Mouse (Mus musculus) limb, embryonic 13.5 days (tissue): Measurements from ENCODE around the gene Noxa1. TPM values are rescaled to one million over a fixed set of nuclear protein-coding genes. Genes with fewer than 3 reads are reported as not detected.

Experiments
- ATAC-seq: fragments of 200-750 bp; cut with Nextera tagmentation; 2 replicates; pipeline ENCODE4 v1.8.0; 2017; ENCODE audit warnings: low read depth, moderate number of reproducible peaks, moderate TSS enrichment; ENCODE audit not compliant: low FRiP score
- H3K27ac ChIP-seq: fragments of 300-500 bp; sonication (generic); 2 replicates; pipeline ENCODE4 v1.5.1; 2015; ENCODE audit warnings: inconsistent platforms, mild to moderate bottlenecking, moderate library complexity
- H3K27me3 ChIP-seq: fragments of 300-500 bp; sonication (generic); 2 replicates; pipeline ENCODE4 v1.6.1; 2015; ENCODE audit warnings: mild to moderate bottlenecking, inconsistent platforms
- H3K36me3 ChIP-seq: fragments of 300-500 bp; sonication (generic); 2 replicates; pipeline ENCODE4 v1.6.1; 2015; ENCODE audit warnings: inconsistent platforms, mild to moderate bottlenecking, moderate library complexity
- H3K4me1 ChIP-seq: fragments of 300-500 bp; sonication (generic); 2 replicates; pipeline ENCODE4 v1.6.1; 2015; ENCODE audit warnings: inconsistent platforms
- H3K4me2 ChIP-seq: fragments of 300-500 bp; sonication (generic); replicated peaks from 2 replicates; pipeline ENCODE4 v1.6.1; 2015; ENCODE audit warnings: inconsistent platforms, mild to moderate bottlenecking, moderate library complexity
- H3K4me3 ChIP-seq: fragments of 300-500 bp; sonication (generic); 2 replicates; pipeline ENCODE4 v1.5.1; 2015; ENCODE audit warnings: moderate library complexity, mild to moderate bottlenecking, inconsistent platforms
- H3K9ac ChIP-seq: fragments of 300-500 bp; sonication (generic); 2 replicates; pipeline ENCODE4 v1.6.1; 2015; ENCODE audit warnings: mild to moderate bottlenecking, inconsistent platforms
- H3K9me3 ChIP-seq: fragments of 300-500 bp; sonication (generic); 2 replicates; pipeline ENCODE4 v1.6.1; 2016; ENCODE audit warnings: inconsistent platforms
- WGBS: fragments of 180-500 bp; shearing (Covaris S2); methylation state at CpG from one replicate; pipeline ENCODE4 v1.1.7; 2015; 5-methylcytosine and 5-hydroxymethylcytosine counted together
- microRNA-seq: library from miRNA; unstranded; fragments of <30 nt; microRNA quantifications from one replicate; pipeline ENCODE4, GENCODE M21; 2016
- polyA plus RNA-seq: library from polyadenylated mRNA; unstranded; fragments of >200 nt; fragmentation: Nextera tagmentation; extraction: Ambion mirVana; gene quantifications from 2 replicates; pipeline ENCODE4 v1.2.1, GENCODE M21; 2015

Noxa1 gene
- polyA plus RNA-seq, 1 experiment from 2014 or later = 0.11 TPM

DNA sequence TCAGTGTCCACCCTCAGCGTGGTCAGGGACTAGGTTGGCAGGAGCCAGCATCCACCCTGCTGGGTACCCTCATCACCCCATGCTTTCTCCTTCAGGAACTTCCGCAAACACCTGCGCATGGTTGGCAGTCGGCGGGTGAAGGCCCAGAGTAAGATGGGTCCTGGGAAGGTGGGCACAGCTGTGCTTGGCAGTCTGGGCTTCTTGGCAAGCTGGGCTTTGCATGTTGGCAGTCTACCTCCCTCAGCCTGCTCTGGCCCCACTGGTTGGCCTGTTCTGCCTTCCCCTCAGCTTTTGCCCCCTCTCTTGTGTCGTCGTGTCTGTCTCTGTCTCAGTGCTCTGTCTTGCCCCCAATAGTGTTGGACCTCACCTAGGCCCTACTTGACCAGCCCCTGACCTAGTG lies 36.0 kb downstream of the Noxa1 start:
- no peak overlapping the region for H3K4me2 ChIP-seq

DNA sequence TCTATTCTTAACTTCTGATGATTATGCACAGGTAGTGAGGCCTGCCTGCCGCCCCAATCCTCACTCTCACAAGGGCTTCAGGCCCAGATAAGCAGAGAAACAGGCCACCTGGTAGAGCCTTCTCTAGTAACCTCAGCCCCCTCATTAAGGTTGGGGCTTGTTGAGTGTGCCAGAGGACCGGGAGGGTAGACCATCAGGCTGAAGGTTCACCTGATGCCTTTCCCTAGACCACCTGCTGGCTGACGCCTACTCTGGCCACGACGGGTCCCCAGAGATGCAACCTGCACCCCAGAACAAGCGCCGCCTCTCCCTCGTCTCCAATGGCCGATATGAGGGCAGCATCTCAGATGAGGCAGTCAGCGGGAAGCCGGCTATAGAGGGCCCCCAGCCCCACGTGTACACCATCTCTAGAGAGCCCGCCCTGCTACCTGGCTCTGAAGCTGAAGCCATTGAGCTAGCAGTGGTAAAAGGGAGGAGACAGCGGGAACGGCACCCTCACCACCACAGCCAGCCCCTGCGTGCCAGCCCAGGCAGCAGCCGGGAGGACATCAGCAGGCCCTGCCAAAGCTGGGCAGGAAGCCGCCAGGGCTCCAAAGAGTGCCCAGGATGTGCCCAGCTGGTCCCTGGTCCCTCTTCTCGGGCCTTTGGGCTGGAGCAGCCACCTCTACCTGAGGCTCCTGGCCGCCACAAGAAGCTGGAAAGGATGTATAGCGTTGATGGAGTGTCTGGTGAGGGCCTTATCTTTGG lies 39.4 kb downstream of the Noxa1 start:
- WGBS = 91% methylated on average over 21 of the region's 21 CpGs
- no peak for ATAC-seq
- Histone ChIP-seq H3K9me3 (no peaks in the 10 kb centered on the region), H3K27me3 (no peaks in the 10 kb centered on the region), H3K36me3 (peaks cover 48% of the 10 kb centered on the region), H3K4me1 (peaks cover 11% of the 10 kb centered on the region), H3K9ac (peak overlapping the region; percentile 84), H3K4me2 (peak overlapping the region; percentile 79), H3K27ac (no peak overlapping the region), H3K4me3 (peak overlapping the region; percentile 78)

More for the DNA sequence above, 36.0 kb downstream of the Noxa1 start:
- Histone ChIP-seq H3K4me1 (peaks cover 11% of the 10 kb centered on the region), H3K9me3 (no peaks in the 10 kb centered on the region), H3K9ac (no peak overlapping the region), H3K27ac (no peak overlapping the region), H3K27me3 (no peaks in the 10 kb centered on the region), H3K4me3 (no peak overlapping the region), H3K36me3 (peaks cover 69% of the 10 kb centered on the region)
- ATAC-seq = no peak
- WGBS = 90% methylated on average over 7 of the region's 7 CpGs

DNA sequence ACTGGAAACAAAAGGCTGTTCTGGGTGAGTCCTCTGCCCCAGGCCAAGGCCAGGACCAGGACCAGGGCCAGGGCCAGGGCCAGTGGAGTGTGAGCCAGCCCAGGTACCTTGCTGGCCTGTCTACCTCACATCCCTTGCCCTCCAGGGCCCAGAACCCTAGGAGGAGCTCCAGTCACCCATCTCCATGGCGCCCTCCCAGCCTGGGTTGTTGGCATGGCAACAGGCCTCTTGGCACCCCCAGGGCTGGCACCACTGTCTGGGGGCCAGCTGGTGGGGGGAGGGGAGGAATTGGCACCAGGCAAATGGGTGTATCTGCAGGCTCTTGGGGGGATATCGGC lies 39.9 kb downstream of the Noxa1 start:
- Histone ChIP-seq H3K4me1 (peaks cover 11% of the 10 kb centered on the region), H3K9me3 (no peaks in the 10 kb centered on the region), H3K4me2 (peak overlapping the region; percentile 79), H3K9ac (peak overlapping the region; percentile 84), H3K27me3 (no peaks in the 10 kb centered on the region), H3K4me3 (peak overlapping the region; percentile 78), H3K27ac (no peak overlapping the region), H3K36me3 (peaks cover 43% of the 10 kb centered on the region)
- peak; percentile 26; the same call in 1 of the 2 replicates for ATAC-seq
- WGBS = 72% methylated on average over 2 of the region's 2 CpGs

DNA sequence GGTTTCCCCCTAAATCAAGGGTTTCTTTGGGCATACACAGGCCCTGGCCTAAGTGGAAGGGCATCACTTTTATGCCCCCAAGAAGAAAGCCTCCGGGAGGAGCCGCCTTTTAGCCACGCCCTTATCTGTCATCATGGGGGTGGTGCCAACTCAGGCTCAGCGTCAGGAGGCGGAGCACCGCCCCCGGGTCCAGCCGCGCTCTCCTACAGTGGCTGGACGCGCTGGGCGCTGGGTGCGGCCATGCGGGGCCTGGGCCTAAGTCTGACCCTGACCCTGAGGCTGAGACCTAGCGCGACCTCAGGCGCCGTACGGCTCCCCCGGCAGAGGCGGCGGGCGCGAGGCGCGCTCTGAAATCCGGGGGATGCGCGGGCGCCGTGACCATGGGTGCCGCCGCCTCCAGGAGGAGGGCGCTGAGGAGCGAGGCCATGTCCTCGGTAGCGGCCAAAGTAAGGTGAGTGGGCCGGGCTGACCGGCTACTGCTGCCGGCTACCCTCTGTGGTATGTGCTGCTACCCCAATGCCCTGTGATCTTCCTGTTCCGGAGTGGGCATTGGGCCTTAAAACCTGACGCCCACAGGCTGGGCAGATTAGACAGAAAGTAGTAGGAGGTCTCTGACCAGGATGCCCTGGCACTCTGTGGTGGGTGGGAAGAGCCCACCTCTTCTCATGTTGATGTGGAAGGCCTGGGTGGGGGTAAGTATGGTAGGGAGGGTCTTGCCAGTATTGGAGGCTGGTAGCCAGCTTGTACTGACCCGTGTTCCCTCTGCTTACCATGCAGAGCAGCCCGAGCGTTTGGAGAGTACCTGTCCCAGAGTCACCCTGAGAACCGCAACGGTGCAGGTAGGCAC lies 40.5 kb downstream of the Noxa1 start, which contains the start of gene Nsmf:
Nsmf (plus strand) TSS at position 135 of the 847 bp plus-strand sequence.
- peak; percentile 88 for ATAC-seq
- H3K27ac ChIP-seq = no peak within 1 kb of the TSS
- no peaks in the 10 kb centered on the region for H3K9me3 ChIP-seq
- 6% methylated on average over 47 of the region's 47 CpGs for WGBS
- peak within 1 kb of the TSS; percentile 78 for H3K4me3 ChIP-seq
- H3K4me1 ChIP-seq = peaks cover 11% of the 10 kb centered on the region
- peak within 1 kb of the TSS; percentile 84 for H3K9ac ChIP-seq
- no peaks in the 10 kb centered on the region for H3K27me3 ChIP-seq
- peaks cover 37% of the 10 kb centered on the region for H3K36me3 ChIP-seq
- peak within 1 kb of the TSS; percentile 79 for H3K4me2 ChIP-seq

DNA sequence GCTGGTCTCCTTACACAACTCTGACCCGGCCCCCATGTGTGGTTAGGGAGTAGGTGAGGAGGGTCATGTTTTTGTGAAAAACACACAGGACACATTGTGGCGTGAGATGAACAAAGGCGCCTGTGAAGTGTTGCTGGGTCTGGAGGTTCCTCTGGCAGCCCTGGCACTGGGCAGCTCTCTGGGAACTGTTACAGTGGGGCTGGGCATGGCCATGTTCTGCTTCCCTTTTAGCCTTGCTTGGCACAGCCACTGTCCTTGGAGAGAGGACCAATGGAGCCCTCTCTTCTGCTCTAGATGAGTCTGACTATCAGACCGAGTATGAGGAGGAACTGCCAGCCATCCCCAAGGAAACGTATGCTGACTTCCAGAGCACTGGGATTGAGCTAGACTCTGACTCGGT lies 41.8 kb downstream of the Noxa1 start:
- ATAC-seq = no peak
- Histone ChIP-seq H3K4me1 (peaks cover 11% of the 10 kb centered on the region), H3K9ac (no peak overlapping the region), H3K4me3 (no peak overlapping the region), H3K36me3 (peaks cover 24% of the 10 kb centered on the region), H3K27me3 (no peaks in the 10 kb centered on the region), H3K27ac (no peak overlapping the region), H3K4me2 (no peak overlapping the region), H3K9me3 (no peaks in the 10 kb centered on the region)
- WGBS = 93% methylated on average over 6 of the region's 6 CpGs

DNA sequence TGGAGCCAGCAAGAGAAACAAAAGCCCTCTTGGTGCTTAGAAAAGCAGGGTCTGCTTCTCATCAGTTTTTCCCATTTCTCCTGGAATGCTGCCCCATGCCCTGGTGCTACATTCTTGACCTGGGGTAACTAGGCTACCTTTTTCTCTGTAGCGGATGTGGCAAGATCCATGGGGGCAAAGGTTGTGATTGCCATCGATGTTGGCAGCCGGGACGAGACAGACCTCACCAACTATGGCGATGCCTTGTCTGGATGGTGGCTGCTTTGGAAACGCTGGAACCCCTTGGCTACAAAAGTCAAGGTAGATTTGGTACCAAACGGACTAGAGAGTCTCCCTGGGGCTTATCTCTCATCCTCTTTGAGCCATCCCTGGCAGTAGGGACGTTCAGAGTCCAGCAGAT lies 43.5 kb downstream of the Noxa1 start:
- 88% methylated on average over 8 of the region's 8 CpGs for WGBS
- H3K27me3 ChIP-seq = no peaks in the 10 kb centered on the region
- H3K27ac ChIP-seq = no peak overlapping the region
- H3K4me3 ChIP-seq = no peak overlapping the region
- peaks cover 13% of the 10 kb centered on the region for H3K36me3 ChIP-seq
- no peak overlapping the region for H3K9ac ChIP-seq
- ATAC-seq = no peak
- no peaks in the 10 kb centered on the region for H3K9me3 ChIP-seq
- H3K4me1 ChIP-seq = peaks cover 11% of the 10 kb centered on the region
- no peak overlapping the region for H3K4me2 ChIP-seq

DNA sequence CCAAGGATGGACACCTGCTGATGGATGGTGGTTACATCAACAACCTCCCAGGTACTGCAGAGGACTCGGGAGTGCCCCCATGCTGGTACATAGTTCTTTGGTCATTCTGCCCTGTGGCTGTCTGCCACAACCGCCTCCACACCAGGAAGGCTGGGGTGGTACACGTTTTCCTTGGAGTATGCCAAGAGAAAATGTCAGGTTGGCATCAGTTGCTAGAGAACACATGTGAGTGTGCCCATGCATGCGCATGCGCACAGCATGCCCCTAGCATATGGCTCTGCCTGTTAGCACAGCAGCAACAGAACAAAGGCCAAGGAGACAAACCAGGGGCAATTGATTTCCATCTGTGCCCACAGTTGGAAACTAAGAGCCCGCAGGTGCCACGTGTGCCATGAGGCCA lies 44.0 kb downstream of the Noxa1 start:
- Histone ChIP-seq H3K9ac (no peak overlapping the region), H3K27ac (no peak overlapping the region), H3K4me2 (no peak overlapping the region), H3K4me3 (no peak overlapping the region), H3K36me3 (peaks cover 8% of the 10 kb centered on the region; the same call in 1 of the 2 replicates), H3K4me1 (peaks cover 11% of the 10 kb centered on the region), H3K9me3 (no peaks in the 10 kb centered on the region), H3K27me3 (no peaks in the 10 kb centered on the region)
- no peak for ATAC-seq
- 92% methylated on average over 7 of the region's 7 CpGs for WGBS

DNA sequence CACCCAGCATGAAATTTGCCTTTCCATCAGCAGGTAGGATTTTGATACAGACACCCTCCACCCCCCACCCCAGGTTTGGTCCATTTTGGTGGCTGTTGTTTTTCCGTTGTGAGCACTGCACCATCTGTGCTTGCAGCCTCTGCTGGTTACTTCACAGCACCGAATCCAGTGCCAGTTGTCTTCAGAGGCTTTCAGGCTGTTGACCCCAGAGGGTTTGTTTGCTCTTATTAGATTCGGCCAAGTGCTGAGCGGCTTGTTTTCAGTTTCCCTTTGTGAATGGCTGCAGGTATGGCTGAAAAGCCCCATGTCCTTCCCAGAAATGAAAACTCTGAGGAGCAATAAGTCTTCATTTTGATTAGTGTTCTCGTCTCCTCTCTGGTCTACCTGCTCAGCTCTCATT lies 54.9 kb downstream of the Noxa1 start:
- H3K27me3 ChIP-seq = no peaks in the 10 kb centered on the region
- no peak overlapping the region for H3K4me3 ChIP-seq
- no peaks in the 10 kb centered on the region for H3K36me3 ChIP-seq
- H3K9me3 ChIP-seq = no peaks in the 10 kb centered on the region
- no peak overlapping the region for H3K27ac ChIP-seq
- ATAC-seq = no peak
- WGBS = 85% methylated on average over 5 of the region's 5 CpGs
- H3K9ac ChIP-seq = no peak overlapping the region
- no peaks in the 10 kb centered on the region for H3K4me1 ChIP-seq
- no peak overlapping the region for H3K4me2 ChIP-seq

Small RNA genes lying within 50 kb of the gene (microRNA-seq; reads per million reads assigned to microRNA genes)
- gene Gm24328 (not detected), gene Mir7664 (not detected)

Other genes starting within 250 kb of the Noxa1 start
- 119 and 122 TPM in 2 replicates for gene Ehmt1, start 175.5 kb downstream of the Noxa1 start, polyA plus RNA-seq
- 28.0 and 28.9 TPM in 2 replicates for gene Arrdc1, start 159.9 kb downstream of the Noxa1 start, polyA plus RNA-seq
- 17.6 and 19.8 TPM in 2 replicates for gene Zmynd19, start 145.4 kb downstream of the Noxa1 start, polyA plus RNA-seq
- 34.4 and 36.3 TPM in 2 replicates for gene Dph7, start 132.7 kb downstream of the Noxa1 start, polyA plus RNA-seq
- gene Mrpl41, start 120.1 kb downstream of the Noxa1 start, polyA plus RNA-seq = 132 and 139 TPM in 2 replicates
- 7.4 and 7.5 TPM in 2 replicates for gene Pnpla7, start 119.1 kb downstream of the Noxa1 start, polyA plus RNA-seq
- gene Nsmf, start 40.8 kb downstream of the Noxa1 start, polyA plus RNA-seq = 75.9 and 82.9 TPM in 2 replicates
- not detected in 2 replicates for gene Entpd8, start 14.8 kb downstream of the Noxa1 start, polyA plus RNA-seq
- gene Nrarp, start 85.6 kb upstream of the Noxa1 start, polyA plus RNA-seq = 12.6 and 15.3 TPM in 2 replicates
- 4.1 and 4.8 TPM in 2 replicates for gene Tor4a, start 101.7 kb upstream of the Noxa1 start, polyA plus RNA-seq
- 122 and 124 TPM in 2 replicates for gene Nelfb, start 116.3 kb upstream of the Noxa1 start, polyA plus RNA-seq
- gene Stpg3, start 119.5 kb upstream of the Noxa1 start, polyA plus RNA-seq = 0.11 TPM in 1 of 2 replicates, not detected in the other
- gene Fam166a, start 123.6 kb upstream of the Noxa1 start, polyA plus RNA-seq = not detected in 2 replicates
- 423 and 425 TPM in 2 replicates for gene Tubb4b, start 129.6 kb upstream of the Noxa1 start, polyA plus RNA-seq
- not detected in 2 replicates for gene Slc34a3, start 139.2 kb upstream of the Noxa1 start, polyA plus RNA-seq
- gene Rnf224, start 141.6 kb upstream of the Noxa1 start, polyA plus RNA-seq = not detected in 2 replicates
- 8.6 and 9.2 TPM in 2 replicates for gene Rnf208, start 147.1 kb upstream of the Noxa1 start, polyA plus RNA-seq
- gene Cysrt1, start 147.3 kb upstream of the Noxa1 start, polyA plus RNA-seq = not detected in 2 replicates
- 4.4 and 6.0 TPM in 2 replicates for gene AL732309.1, start 151.7 kb upstream of the Noxa1 start, polyA plus RNA-seq
- gene Tmem203, start 160.3 kb upstream of the Noxa1 start, polyA plus RNA-seq = 23.6 and 24.2 TPM in 2 replicates
- gene Tprn, start 167.5 kb upstream of the Noxa1 start, polyA plus RNA-seq = 7.2 and 8.2 TPM in 2 replicates
- gene Ssna1, start 177.3 kb upstream of the Noxa1 start, polyA plus RNA-seq = 231 and 234 TPM in 2 replicates
- 150 and 154 TPM in 2 replicates for gene Anapc2, start 177.3 kb upstream of the Noxa1 start, polyA plus RNA-seq
- not detected in 2 replicates for gene Tmem210, start 193.0 kb upstream of the Noxa1 start, polyA plus RNA-seq
- not detected in 2 replicates for gene Lrrc26, start 194.8 kb upstream of the Noxa1 start, polyA plus RNA-seq
- gene Grin1, start 224.0 kb upstream of the Noxa1 start, polyA plus RNA-seq = 0.61 and 0.97 TPM in 2 replicates
- gene Man1b1, start 237.2 kb upstream of the Noxa1 start, polyA plus RNA-seq = 54.5 and 60.2 TPM in 2 replicates